Mouse (Mus musculus) spleen, adult 2 months (tissue): ENCODE data around the gene Grifin. TPM values are rescaled to one million over a fixed set of nuclear protein-coding genes. Genes with fewer than 3 reads are reported as not detected.

Source experiments
- DNase-seq, 2 experiments: peaks; one replicate each; pipeline versions ENCODE4 v3.0.0 to v3.0.0-alpha.2; 2012 to 2021; ENCODE audit warnings: low spot score in 2 of 2, low read depth in 1 of 2
- H3K27ac ChIP-seq: fragments of 200-500 bp; 2 replicates; pipeline ENCODE4 v1.5.1; 2012; ENCODE audit warnings: low read length, inconsistent platforms; ENCODE audit not compliant: insufficient read depth
- H3K27me3 ChIP-seq: fragments of 200-500 bp; 2 replicates; pipeline ENCODE4 v1.6.1; 2012; ENCODE audit warnings: mild to moderate bottlenecking, moderate library complexity, low read length, inconsistent platforms; ENCODE audit not compliant: control insufficient read depth, insufficient read depth
- H3K36me3 ChIP-seq: fragments of 200-500 bp; 2 replicates; pipeline ENCODE4 v1.6.1; 2012; ENCODE audit warnings: mild to moderate bottlenecking, low read length, inconsistent platforms; ENCODE audit not compliant: control insufficient read depth, insufficient read depth
- H3K4me1 ChIP-seq: fragments of 200-500 bp; 2 replicates; pipeline ENCODE4 v1.6.1; 2011; ENCODE audit warnings: inconsistent platforms; ENCODE audit not compliant: control insufficient read depth, insufficient read depth, insufficient read length
- H3K4me3 ChIP-seq: fragments of 200-500 bp; 2 replicates; pipeline ENCODE4 v1.5.1; 2011; ENCODE audit warnings: mild to moderate bottlenecking, inconsistent platforms; ENCODE audit not compliant: insufficient read depth, insufficient read length; ENCODE audit errors: extremely low read depth
- CTCF ChIP-seq: fragments of 200-500 bp; IDR thresholded peaks from 2 replicates; pipeline ENCODE4 v1.5.1; 2011; ENCODE audit warnings: mild to moderate bottlenecking, inconsistent platforms; ENCODE audit not compliant: insufficient read depth, insufficient read length, insufficient replicate concordance; ENCODE audit errors: extremely low read depth
- POLR2A ChIP-seq: fragments of 200-500 bp; IDR thresholded peaks from 2 replicates; pipeline ENCODE4 v1.6.1; 2011; ENCODE audit warnings: low read depth, low read length, inconsistent platforms
- WGBS: fragments of 180-500 bp; shearing (Covaris S2); methylation state at CpG from one replicate; pipeline ENCODE4 v1.1.7; 2018; 5-methylcytosine and 5-hydroxymethylcytosine counted together
- polyA plus RNA-seq: library from polyadenylated mRNA; depleted of rRNA; stranded (reverse); fragments of >200 nt; gene quantifications from 2 replicates; pipeline ENCODE4 v1.2.3, GENCODE M21; 2012

Grifin gene
- polyA plus RNA-seq, 1 experiment: 0.61 TPM

DNA sequence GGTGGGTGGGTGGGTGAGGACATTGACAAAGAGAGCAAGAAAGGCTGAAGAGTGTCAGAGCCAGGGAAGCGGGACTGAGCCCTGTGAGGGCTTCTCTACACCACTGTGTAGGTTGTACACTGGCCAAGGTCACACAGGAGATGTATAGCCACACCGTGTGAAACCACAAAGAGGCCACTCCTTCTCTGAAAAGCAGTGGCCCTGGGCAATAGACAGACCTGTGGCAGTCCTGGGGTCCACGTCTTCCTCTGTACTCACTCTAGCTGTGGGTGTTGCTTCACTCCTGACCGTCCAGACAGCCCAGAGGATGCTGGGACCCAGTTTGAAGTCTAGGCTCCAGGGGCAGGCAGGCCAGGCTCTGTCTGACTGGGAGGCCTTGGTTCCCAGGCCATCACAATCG is 30.0 kb upstream of the Grifin start:
- H3K27me3 ChIP-seq: no peaks in the 10 kb centered on the region
- H3K36me3 ChIP-seq: no peaks in the 10 kb centered on the region
- peak overlapping the region; percentile 97 for H3K27ac ChIP-seq
- WGBS: 66% methylated on average over 5 of the region's 5 CpGs
- peak overlapping the region; percentile 51; the same call in 1 of the 2 replicates for H3K4me3 ChIP-seq
- DNase-seq: no peak
- TF ChIP-seq POLR2A (no peak), CTCF (no peak)
- peaks cover 34% of the 10 kb centered on the region; the same call in 1 of the 2 replicates for H3K4me1 ChIP-seq

DNA sequence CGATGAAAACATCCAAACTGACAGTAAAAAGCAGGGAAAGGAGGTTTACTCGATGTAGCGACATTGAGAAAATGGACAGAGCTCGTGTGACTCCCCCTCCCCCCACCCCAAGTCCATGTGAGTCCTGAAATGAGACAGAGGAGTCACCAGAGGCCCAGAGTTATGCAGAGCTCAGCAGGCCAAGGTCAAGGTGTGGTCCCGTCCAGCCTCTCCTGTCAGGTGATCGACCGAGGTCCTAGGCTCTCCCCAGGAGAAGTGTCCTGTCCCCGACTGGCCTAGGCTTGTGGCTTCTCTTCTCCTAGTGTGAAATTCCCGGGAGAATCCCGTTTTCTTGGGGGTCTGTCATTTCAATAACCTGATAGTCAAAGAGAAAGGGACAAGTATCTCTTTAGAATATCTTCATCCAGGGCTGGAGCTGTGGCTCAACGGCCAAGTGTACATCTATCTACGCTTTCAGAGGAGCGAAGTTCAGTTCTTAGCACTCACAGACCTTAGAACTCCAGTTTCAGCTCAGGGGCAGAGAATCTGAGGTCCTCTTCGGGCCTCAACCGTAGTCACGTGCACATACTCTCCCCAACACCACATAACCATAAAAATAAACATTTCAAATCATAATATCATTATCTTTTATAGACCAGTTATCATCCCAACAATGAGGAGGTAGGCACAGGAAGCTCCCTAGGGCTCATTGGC is 24.4 kb upstream of the Grifin start:
- TF ChIP-seq CTCF: no peak
- no peak for TF ChIP-seq POLR2A
- WGBS: 91% methylated on average over 16 of the region's 16 CpGs
- no peak overlapping the region for H3K4me3 ChIP-seq
- no peaks in the 10 kb centered on the region for H3K36me3 ChIP-seq
- DNase-seq: no peak
- H3K4me1 ChIP-seq: peaks cover 6% of the 10 kb centered on the region; the same call in 1 of the 2 replicates
- H3K27me3 ChIP-seq: no peaks in the 10 kb centered on the region
- H3K27ac ChIP-seq: no peak overlapping the region

DNA sequence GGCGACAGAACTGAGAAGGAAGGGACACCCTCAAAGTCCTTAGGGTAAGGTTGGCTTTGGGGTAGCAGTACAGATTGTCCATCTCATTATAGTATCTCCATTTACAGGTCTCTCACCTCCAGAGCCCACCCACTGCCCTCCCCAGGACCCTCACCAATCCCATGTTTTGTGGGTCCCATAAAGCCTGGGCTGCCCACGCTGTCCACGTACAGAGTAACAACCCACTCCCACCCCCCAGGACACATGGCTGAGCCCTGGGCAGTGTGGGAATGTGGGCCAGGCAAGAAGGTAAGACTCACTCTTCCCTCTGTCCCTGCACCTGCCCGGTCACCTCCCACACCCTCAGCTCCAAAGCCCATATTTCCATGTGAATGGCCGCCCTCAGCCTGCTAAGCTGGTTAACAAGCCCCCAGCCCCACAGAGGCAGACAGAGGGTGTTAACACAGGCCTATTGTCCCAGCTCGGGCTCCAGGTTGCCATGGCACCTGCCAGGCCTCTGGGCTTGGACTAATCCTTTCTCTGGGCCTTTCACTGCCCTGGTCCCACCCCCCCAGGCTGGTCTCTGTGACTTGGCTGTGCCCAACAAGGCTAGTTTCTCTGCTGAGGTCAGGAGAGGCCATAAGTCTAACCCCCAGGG is 19.0 kb upstream of the Grifin start:
- 89% methylated on average over 6 of the region's 6 CpGs for WGBS
- Histone ChIP-seq H3K4me3 (no peak overlapping the region), H3K27me3 (no peaks in the 10 kb centered on the region), H3K36me3 (no peaks in the 10 kb centered on the region), H3K4me1 (peaks cover 3% of the 10 kb centered on the region; the same call in 1 of the 2 replicates), H3K27ac (no peak overlapping the region)
- no peak for DNase-seq
- TF ChIP-seq CTCF (no peak), POLR2A (no peak)

DNA sequence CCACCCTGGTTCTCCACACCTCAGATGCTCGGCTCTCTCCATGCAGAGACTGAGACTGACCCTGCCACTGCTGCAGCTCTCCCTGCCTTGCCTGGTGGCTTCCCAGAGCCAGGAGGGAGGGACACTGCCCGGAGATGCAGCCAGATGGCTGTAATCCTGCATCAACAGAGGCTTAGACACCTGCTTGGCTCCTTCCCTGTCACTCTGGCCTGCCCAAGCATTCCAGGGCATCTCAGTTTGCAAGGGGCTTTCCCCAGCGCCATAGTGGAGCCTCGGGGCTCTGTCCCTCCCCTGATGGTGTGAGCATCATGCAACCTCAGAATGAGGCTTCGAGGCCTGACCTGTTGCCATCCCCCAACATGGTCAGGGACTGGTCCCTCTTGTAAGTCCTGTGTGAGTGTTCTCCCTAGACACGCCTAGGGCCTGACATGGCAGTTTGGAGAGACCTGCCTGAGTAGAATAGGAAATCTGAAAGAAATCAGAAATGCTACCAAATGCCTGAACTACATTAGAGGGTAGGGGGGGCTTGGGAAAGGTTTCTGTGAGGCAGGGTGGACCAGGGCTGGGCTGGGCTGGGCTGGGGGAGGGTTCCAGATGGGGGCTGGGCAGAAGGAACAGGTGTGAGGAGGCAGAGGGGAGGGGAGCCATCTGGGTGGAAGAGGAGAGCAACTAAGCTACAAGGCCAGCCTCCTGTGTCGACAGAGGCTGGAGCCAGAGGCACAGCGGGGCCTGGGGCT is 18.3 kb upstream of the Grifin start:
- DNase-seq: no peak
- Histone ChIP-seq H3K27me3 (no peaks in the 10 kb centered on the region), H3K27ac (no peak overlapping the region), H3K4me1 (peaks cover 3% of the 10 kb centered on the region; the same call in 1 of the 2 replicates), H3K36me3 (no peaks in the 10 kb centered on the region), H3K4me3 (no peak overlapping the region)
- 70% methylated on average over 8 of the region's 8 CpGs for WGBS
- TF ChIP-seq POLR2A: no peak
- no peak for TF ChIP-seq CTCF

DNA sequence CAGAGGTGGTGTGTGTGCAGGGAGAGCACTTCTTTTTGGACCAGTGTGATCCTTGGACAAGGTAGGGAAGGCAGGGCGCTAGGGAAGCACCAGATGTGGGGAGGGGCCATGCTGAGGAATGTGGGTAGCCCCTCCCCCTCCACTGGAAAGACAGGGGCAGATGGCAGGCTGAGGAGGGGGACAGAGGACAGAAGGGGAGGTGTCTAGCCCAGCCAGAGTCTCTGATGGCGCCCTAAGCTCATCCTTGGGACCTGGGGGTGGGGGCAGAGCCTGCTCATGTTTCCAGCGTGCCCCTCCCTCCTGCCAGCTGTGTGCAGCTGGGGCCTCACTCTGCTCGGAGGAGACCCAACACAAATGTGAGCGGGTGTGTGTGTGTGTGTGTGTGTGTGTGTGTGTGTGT is 16.7 kb upstream of the Grifin start:
- Histone ChIP-seq H3K27ac (no peak overlapping the region), H3K4me3 (no peak overlapping the region), H3K4me1 (peaks cover 3% of the 10 kb centered on the region; the same call in 1 of the 2 replicates), H3K36me3 (no peaks in the 10 kb centered on the region), H3K27me3 (no peaks in the 10 kb centered on the region)
- WGBS: 54% methylated on average over 5 of the region's 5 CpGs
- DNase-seq: no peak
- TF ChIP-seq POLR2A (no peak), CTCF (no peak)

DNA sequence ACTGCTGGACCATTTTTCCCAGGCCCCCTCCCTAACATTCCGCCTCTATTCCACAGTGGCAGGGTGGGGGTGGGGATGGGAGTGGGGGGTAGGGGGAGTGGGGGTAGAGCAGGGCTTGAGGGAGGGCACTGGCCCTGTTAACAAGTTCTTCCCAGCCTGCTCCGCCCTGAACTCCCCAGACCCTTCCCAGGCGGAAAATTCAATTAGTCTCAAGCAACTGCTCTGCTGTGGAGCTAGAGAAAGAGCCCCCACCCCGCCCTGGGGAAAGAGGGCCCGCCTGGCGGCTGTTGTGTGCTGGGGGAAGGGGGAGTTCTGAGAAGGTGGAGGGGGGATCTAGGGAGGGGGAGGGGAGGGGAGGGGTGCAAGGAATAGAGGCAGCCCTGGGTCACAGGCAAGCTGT is 14.9 kb upstream of the Grifin start:
- Histone ChIP-seq H3K36me3 (no peaks in the 10 kb centered on the region), H3K4me3 (no peak overlapping the region), H3K27ac (no peak overlapping the region), H3K27me3 (no peaks in the 10 kb centered on the region), H3K4me1 (peaks cover 7% of the 10 kb centered on the region; the same call in 1 of the 2 replicates)
- no peak for DNase-seq
- WGBS: 85% methylated on average over 6 of the region's 6 CpGs
- no peak for TF ChIP-seq CTCF
- no peak for TF ChIP-seq POLR2A

DNA sequence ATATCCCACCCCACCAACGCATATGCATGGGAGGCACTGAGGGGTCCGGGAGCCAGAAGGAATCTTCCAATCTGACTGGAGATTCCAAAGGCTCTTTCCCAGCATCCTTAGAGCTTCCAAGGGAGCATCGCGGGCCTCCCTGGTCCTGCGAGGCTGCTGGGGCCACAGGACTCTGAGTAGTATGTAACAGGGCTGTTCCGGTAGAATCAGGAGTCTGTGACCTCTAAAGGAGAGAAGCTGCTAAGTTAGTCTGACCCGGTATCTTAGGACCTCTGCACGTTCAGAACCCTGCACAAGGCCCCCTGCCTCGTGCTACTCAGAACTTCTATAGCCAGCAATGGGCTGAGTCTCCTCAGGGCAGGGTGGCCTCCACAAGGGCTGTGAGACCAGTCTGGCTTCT is 14.3 kb upstream of the Grifin start:
- H3K27ac ChIP-seq: no peak overlapping the region
- TF ChIP-seq CTCF (no peak), POLR2A (no peak)
- no peak for DNase-seq
- H3K27me3 ChIP-seq: no peaks in the 10 kb centered on the region
- 91% methylated on average over 9 of the region's 9 CpGs for WGBS
- H3K4me1 ChIP-seq: peaks cover 9% of the 10 kb centered on the region; the same call in 1 of the 2 replicates
- H3K4me3 ChIP-seq: no peak overlapping the region
- H3K36me3 ChIP-seq: no peaks in the 10 kb centered on the region
